Mouse (Mus musculus) liver, embryonic 15.5 days (tissue): ENCODE measurements around the gene Dgki. TPM values are rescaled to one million over a fixed set of nuclear protein-coding genes. Genes with fewer than 3 reads are reported as not detected.

Experiments used
- ATAC-seq: fragments of 200-750 bp; cut with Nextera tagmentation; 2 replicates; pipeline ENCODE4 v1.8.0; 2017; ENCODE audit warnings: moderate number of reproducible peaks, mild to moderate bottlenecking, moderate library complexity; ENCODE audit not compliant: insufficient read depth
- H3K27ac ChIP-seq: fragments of 300-500 bp; sonication (generic); replicated peaks from 2 replicates; pipeline ENCODE4 v1.5.1; 2015; ENCODE audit warnings: mild to moderate bottlenecking, inconsistent platforms
- H3K27me3 ChIP-seq: fragments of 300-500 bp; sonication (generic); 2 replicates; pipeline ENCODE4 v1.6.1; 2015; ENCODE audit warnings: mild to moderate bottlenecking, inconsistent platforms
- H3K36me3 ChIP-seq: fragments of 300-500 bp; sonication (generic); replicated peaks from 2 replicates; pipeline ENCODE4 v1.6.1; 2015; ENCODE audit warnings: moderate library complexity, mild to moderate bottlenecking, inconsistent platforms
- H3K4me1 ChIP-seq: fragments of 300-500 bp; sonication (generic); replicated peaks from 2 replicates; pipeline ENCODE4 v1.6.1; 2015; ENCODE audit warnings: inconsistent platforms
- H3K4me2 ChIP-seq: fragments of 300-500 bp; sonication (generic); 2 replicates; pipeline ENCODE4 v1.6.1; 2015; ENCODE audit warnings: moderate library complexity, mild to moderate bottlenecking, inconsistent platforms
- H3K4me3 ChIP-seq: fragments of 300-500 bp; sonication (generic); replicated peaks from 2 replicates; pipeline ENCODE4 v1.5.1; 2015; ENCODE audit warnings: mild to moderate bottlenecking, inconsistent platforms
- H3K9ac ChIP-seq: fragments of 300-500 bp; sonication (generic); 2 replicates; pipeline ENCODE4 v1.6.1; 2015; ENCODE audit warnings: moderate library complexity, mild to moderate bottlenecking, inconsistent platforms
- H3K9me3 ChIP-seq: fragments of 300-500 bp; sonication (generic); replicated peaks from 2 replicates; pipeline ENCODE4 v1.6.1; 2016; ENCODE audit warnings: inconsistent platforms
- WGBS: fragments of 180-500 bp; shearing (Covaris S2); methylation state at CpG from one replicate; pipeline ENCODE4 v1.1.7; 2015; ENCODE audit warnings: mixed read lengths; ENCODE audit not compliant: insufficient replicate concordance; 5-methylcytosine and 5-hydroxymethylcytosine counted together
- polyA plus RNA-seq: library from polyadenylated mRNA; unstranded; fragments of >200 nt; fragmentation: Nextera tagmentation; extraction: Ambion mirVana; gene quantifications from 2 replicates; pipeline ENCODE4 v1.2.1, GENCODE M21; 2015

The Dgki gene
- polyA plus RNA-seq, 1 experiment from 2014 or later, result 0.08 TPM

GRCm38 (mm10) chr6:37292068-37292467 is 7.9 kb downstream of the Dgki start:
- H3K9ac ChIP-seq, result no peak overlapping the region
- no peak overlapping the region for H3K27ac ChIP-seq
- WGBS, result 60% methylated on average over 2 of the region's 2 CpGs
- no peaks in the 10 kb centered on the region for H3K36me3 ChIP-seq
- H3K9me3 ChIP-seq, result no peaks in the 10 kb centered on the region
- ATAC-seq, result no peak
- H3K4me2 ChIP-seq, result no peak overlapping the region
- H3K27me3 ChIP-seq, result peaks cover 3% of the 10 kb centered on the region
- no peaks in the 10 kb centered on the region for H3K4me1 ChIP-seq
- H3K4me3 ChIP-seq, result no peak overlapping the region

- Histone ChIP-seq H3K27ac (no peak overlapping the region), H3K36me3 (no peaks in the 10 kb centered on the region), H3K4me3 (no peak overlapping the region), H3K9me3 (no peaks in the 10 kb centered on the region), H3K4me2 (no peak overlapping the region), H3K4me1 (no peaks in the 10 kb centered on the region), H3K9ac (no peak overlapping the region), H3K27me3 (no peaks in the 10 kb centered on the region)
- 61% methylated on average over 1 of the region's 1 CpGs for WGBS
- no peak for ATAC-seq
Measured at GRCm38 (mm10) chr6:37291171-37291570, 8.8 kb downstream of the Dgki start.

- H3K4me1 ChIP-seq, result no peaks in the 10 kb centered on the region
- no peak overlapping the region for H3K4me3 ChIP-seq
- H3K4me2 ChIP-seq, result no peak overlapping the region
- no peaks in the 10 kb centered on the region for H3K27me3 ChIP-seq
- no peak overlapping the region for H3K9ac ChIP-seq
- 78% methylated on average over 3 of the region's 3 CpGs for WGBS
- no peaks in the 10 kb centered on the region for H3K9me3 ChIP-seq
- H3K36me3 ChIP-seq, result no peaks in the 10 kb centered on the region
- no peak overlapping the region for H3K27ac ChIP-seq
- ATAC-seq, result no peak
Measured at GRCm38 (mm10) chr6:37290691-37291090, 9.3 kb downstream of the Dgki start.

GRCm38 (mm10) chr6:37286134-37286533 is 13.8 kb downstream of the Dgki start:
- ATAC-seq, result no peak
- Histone ChIP-seq H3K9me3 (no peaks in the 10 kb centered on the region), H3K4me3 (no peak overlapping the region), H3K36me3 (no peaks in the 10 kb centered on the region), H3K4me2 (no peak overlapping the region), H3K4me1 (no peaks in the 10 kb centered on the region), H3K9ac (no peak overlapping the region), H3K27me3 (no peaks in the 10 kb centered on the region), H3K27ac (no peak overlapping the region)
- WGBS, result 48% methylated on average over 4 of the region's 4 CpGs

GRCm38 (mm10) chr6:37284879-37285278 is 15.1 kb downstream of the Dgki start:
- no peak overlapping the region for H3K4me3 ChIP-seq
- no peaks in the 10 kb centered on the region for H3K36me3 ChIP-seq
- H3K4me2 ChIP-seq, result no peak overlapping the region
- no peak overlapping the region for H3K27ac ChIP-seq
- no peaks in the 10 kb centered on the region for H3K9me3 ChIP-seq
- no peaks in the 10 kb centered on the region for H3K4me1 ChIP-seq
- H3K27me3 ChIP-seq, result no peaks in the 10 kb centered on the region
- H3K9ac ChIP-seq, result no peak overlapping the region
- ATAC-seq, result no peak
- 59% methylated on average over 9 of the region's 9 CpGs for WGBS

GRCm38 (mm10) chr6:37283336-37283735 is 16.6 kb downstream of the Dgki start:
- H3K27ac ChIP-seq, result no peak overlapping the region
- no peaks in the 10 kb centered on the region for H3K27me3 ChIP-seq
- no peak for ATAC-seq
- H3K36me3 ChIP-seq, result no peaks in the 10 kb centered on the region
- 36% methylated on average over 2 of the region's 2 CpGs for WGBS
- no peak overlapping the region for H3K4me2 ChIP-seq
- H3K4me1 ChIP-seq, result no peaks in the 10 kb centered on the region
- H3K4me3 ChIP-seq, result no peak overlapping the region
- H3K9me3 ChIP-seq, result no peaks in the 10 kb centered on the region
- H3K9ac ChIP-seq, result no peak overlapping the region

GRCm38 (mm10) chr6:37282659-37283058 is 17.3 kb downstream of the Dgki start:
- H3K4me2 ChIP-seq, result no peak overlapping the region
- no peak overlapping the region for H3K9ac ChIP-seq
- H3K9me3 ChIP-seq, result no peaks in the 10 kb centered on the region
- no peak for ATAC-seq
- H3K4me1 ChIP-seq, result no peaks in the 10 kb centered on the region
- 17% methylated on average over 1 of the region's 1 CpGs for WGBS
- no peaks in the 10 kb centered on the region for H3K36me3 ChIP-seq
- H3K27me3 ChIP-seq, result no peaks in the 10 kb centered on the region
- no peak overlapping the region for H3K4me3 ChIP-seq
- H3K27ac ChIP-seq, result no peak overlapping the region

GRCm38 (mm10) chr6:37276834-37277715 is 22.9 kb downstream of the Dgki start:
- H3K9me3 ChIP-seq, result no peaks in the 10 kb centered on the region
- no peak overlapping the region for H3K4me2 ChIP-seq
- no peak overlapping the region for H3K9ac ChIP-seq
- H3K27ac ChIP-seq, result no peak overlapping the region
- ATAC-seq, result no peak
- no peaks in the 10 kb centered on the region for H3K4me1 ChIP-seq
- 39% methylated on average over 6 of the region's 6 CpGs for WGBS
- no peaks in the 10 kb centered on the region for H3K36me3 ChIP-seq
- no peak overlapping the region for H3K4me3 ChIP-seq
- no peaks in the 10 kb centered on the region for H3K27me3 ChIP-seq

- ATAC-seq, result no peak
- H3K9me3 ChIP-seq, result no peaks in the 10 kb centered on the region
- H3K27me3 ChIP-seq, result no peaks in the 10 kb centered on the region
Measured at GRCm38 (mm10) chr6:37276181-37276580, 23.8 kb downstream of the Dgki start.

GRCm38 (mm10) chr6:37270905-37271591 is 28.9 kb downstream of the Dgki start:
- H3K36me3 ChIP-seq, result no peaks in the 10 kb centered on the region
- no peaks in the 10 kb centered on the region for H3K27me3 ChIP-seq
- ATAC-seq, result no peak
- H3K9ac ChIP-seq, result no peak overlapping the region
- no peak overlapping the region for H3K27ac ChIP-seq
- no peak overlapping the region for H3K4me3 ChIP-seq
- H3K4me2 ChIP-seq, result no peak overlapping the region
- no peaks in the 10 kb centered on the region for H3K4me1 ChIP-seq
- WGBS, result 48% methylated on average over 8 of the region's 8 CpGs
- no peaks in the 10 kb centered on the region for H3K9me3 ChIP-seq

More at GRCm38 (mm10) chr6:37276181-37276580, 23.8 kb downstream of the Dgki start:
- no peak overlapping the region for H3K27ac ChIP-seq
- no peak overlapping the region for H3K9ac ChIP-seq
- H3K4me2 ChIP-seq, result no peak overlapping the region
- H3K4me3 ChIP-seq, result no peak overlapping the region
- no peaks in the 10 kb centered on the region for H3K4me1 ChIP-seq
- 50% methylated on average over 5 of the region's 5 CpGs for WGBS
- no peaks in the 10 kb centered on the region for H3K36me3 ChIP-seq

- H3K27me3 ChIP-seq, result no peaks in the 10 kb centered on the region
- no peak overlapping the region for H3K4me3 ChIP-seq
- WGBS, result 63% methylated on average over 6 of the region's 6 CpGs
- ATAC-seq, result no peak
- H3K27ac ChIP-seq, result no peak overlapping the region
- H3K36me3 ChIP-seq, result no peaks in the 10 kb centered on the region
- no peaks in the 10 kb centered on the region for H3K4me1 ChIP-seq
- no peaks in the 10 kb centered on the region for H3K9me3 ChIP-seq
- H3K9ac ChIP-seq, result no peak overlapping the region
- H3K4me2 ChIP-seq, result no peak overlapping the region
Measured at GRCm38 (mm10) chr6:37268589-37268988, 31.4 kb downstream of the Dgki start.
